Mouse (Mus musculus) megakaryocyte, embryonic 14.5 days (primary cell): ENCODE data around the gene Cops8. TPM values are rescaled to one million over a fixed set of nuclear protein-coding genes. Genes with fewer than 3 reads are reported as not detected.
A peak's percentile ranks its signal among the peaks of the same experiment; 100 is the strongest.

Experiments used
- H3K27me3 ChIP-seq: replicated peaks from 2 replicates; pipeline ENCODE3; 2012; ENCODE audit warnings: inconsistent platforms
- H3K36me3 ChIP-seq: replicated peaks from 2 replicates; pipeline ENCODE3; 2012; ENCODE audit warnings: low read length, inconsistent platforms, mixed read lengths
- H3K4me1 ChIP-seq: 2 replicates; pipeline ENCODE4 v1.6.1; 2012; ENCODE audit warnings: inconsistent platforms
- H3K4me3 ChIP-seq: replicated peaks from 2 replicates; pipeline ENCODE3; 2012; ENCODE audit warnings: moderate library complexity, mild to moderate bottlenecking, inconsistent platforms
- H3K9me3 ChIP-seq: 2 replicates; pipeline ENCODE4 v1.6.1; 2012; ENCODE audit warnings: inconsistent platforms
- FLI1 ChIP-seq: IDR thresholded peaks from 2 replicates; pipeline ENCODE4 v1.6.1; 2012; ENCODE audit warnings: low read length, inconsistent platforms, mixed read lengths
- GATA1 ChIP-seq: IDR thresholded peaks from 3 replicates; pipeline ENCODE4 v1.6.1; 2012; ENCODE audit warnings: mixed read lengths, low read length, inconsistent platforms, borderline replicate concordance
- polyA plus RNA-seq: library from polyadenylated mRNA; stranded (reverse); fragments of >175 nt; gene quantifications from 2 replicates; pipeline ENCODE4 v1.2.3, GENCODE M21; 2012; ENCODE audit warnings: low replicate concordance; ENCODE audit not compliant: insufficient read depth

The Cops8 gene
- polyA plus RNA-seq, 1 experiment: 8.6 TPM

DNA sequence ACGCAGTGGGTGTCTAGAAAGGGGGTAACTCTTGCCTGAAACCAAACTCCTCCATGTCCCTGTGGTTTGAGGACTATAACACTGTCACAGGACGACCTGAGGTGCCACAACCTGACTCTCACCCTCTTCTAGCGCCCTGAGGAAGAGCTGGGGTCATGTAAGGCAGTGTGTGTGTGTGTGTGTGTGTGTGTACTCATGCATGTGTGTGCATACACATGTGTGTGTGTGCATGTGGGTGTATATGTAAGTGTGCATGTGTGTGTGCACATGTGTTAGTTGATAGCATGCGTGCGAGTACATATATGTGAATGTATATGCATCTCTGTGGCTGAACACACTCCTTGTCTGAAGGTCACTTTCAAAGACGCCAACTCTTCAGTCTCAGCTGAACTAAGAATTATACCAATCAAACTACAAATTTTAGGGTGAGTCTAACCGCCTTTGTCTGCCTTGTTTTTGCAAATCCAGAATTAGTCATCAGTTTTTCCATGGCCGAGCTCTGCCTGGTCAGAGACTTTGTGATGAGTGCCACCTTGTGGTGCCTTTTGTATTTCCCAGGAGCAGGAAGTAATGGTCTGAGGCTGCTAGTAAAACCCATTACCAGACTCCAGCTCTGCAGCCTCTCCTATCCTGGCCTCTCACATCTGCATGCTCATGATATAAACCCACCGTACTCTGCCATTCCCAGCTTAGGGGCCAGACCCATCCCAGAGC lies 14.6 kb upstream of the Cops8 start:
- Histone ChIP-seq H3K4me1 (peaks cover 36% of the 10 kb centered on the region), H3K4me3 (peak overlapping the region; percentile 5), H3K27me3 (peaks cover 5% of the 10 kb centered on the region), H3K9me3 (no peaks in the 10 kb centered on the region), H3K36me3 (no peaks in the 10 kb centered on the region)
- no peak for TF ChIP-seq GATA1

DNA sequence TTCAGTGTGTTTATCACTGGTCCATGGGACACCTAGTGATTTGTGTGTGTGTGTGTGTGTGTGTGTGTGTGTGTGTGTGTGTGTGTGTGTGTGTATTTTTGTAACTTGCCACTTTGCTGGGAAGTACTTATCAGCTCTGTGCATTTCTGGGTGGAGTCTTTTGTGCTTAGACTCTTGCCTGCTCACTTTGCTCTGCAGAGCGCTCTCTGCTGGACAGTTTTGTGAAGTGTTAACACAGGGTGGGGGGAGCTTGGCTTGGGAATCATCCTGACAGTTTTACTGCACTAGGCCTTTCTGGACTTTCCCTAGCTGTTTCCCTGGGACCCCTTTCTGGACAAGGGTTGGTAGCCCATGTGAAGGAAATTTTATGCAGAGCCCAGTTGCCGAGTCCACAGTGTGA lies 12.0 kb upstream of the Cops8 start:
- peaks cover 36% of the 10 kb centered on the region for H3K4me1 ChIP-seq
- H3K27me3 ChIP-seq: peaks cover 8% of the 10 kb centered on the region
- H3K36me3 ChIP-seq: no peaks in the 10 kb centered on the region
- H3K9me3 ChIP-seq: no peaks in the 10 kb centered on the region
- TF ChIP-seq GATA1: no peak
- TF ChIP-seq FLI1: no peak
- H3K4me3 ChIP-seq: no peak overlapping the region

DNA sequence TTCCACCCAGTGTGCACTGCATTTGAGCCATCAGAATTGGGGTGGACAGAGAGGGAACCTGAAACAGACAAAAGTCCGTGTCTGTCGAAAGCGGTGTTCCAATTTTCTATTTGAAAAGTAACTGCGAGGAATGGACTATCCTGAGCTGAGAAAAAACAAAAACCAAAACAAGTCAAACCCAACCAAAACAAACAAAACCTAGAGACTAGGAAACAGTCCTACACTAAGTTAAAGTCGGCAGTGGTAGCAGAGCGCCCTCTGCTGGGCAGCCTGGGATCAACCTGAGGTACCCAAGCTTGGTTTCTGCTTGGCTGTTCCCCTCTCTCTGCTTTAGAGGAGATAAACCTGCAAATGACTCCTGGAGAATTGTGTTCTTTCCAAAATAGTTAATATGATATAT lies 10.0 kb upstream of the Cops8 start:
- Histone ChIP-seq H3K36me3 (no peaks in the 10 kb centered on the region), H3K4me1 (peaks cover 36% of the 10 kb centered on the region), H3K4me3 (peak overlapping the region; percentile 51), H3K9me3 (no peaks in the 10 kb centered on the region), H3K27me3 (peaks cover 4% of the 10 kb centered on the region)
- TF ChIP-seq FLI1 (no peak), GATA1 (no peak)

DNA sequence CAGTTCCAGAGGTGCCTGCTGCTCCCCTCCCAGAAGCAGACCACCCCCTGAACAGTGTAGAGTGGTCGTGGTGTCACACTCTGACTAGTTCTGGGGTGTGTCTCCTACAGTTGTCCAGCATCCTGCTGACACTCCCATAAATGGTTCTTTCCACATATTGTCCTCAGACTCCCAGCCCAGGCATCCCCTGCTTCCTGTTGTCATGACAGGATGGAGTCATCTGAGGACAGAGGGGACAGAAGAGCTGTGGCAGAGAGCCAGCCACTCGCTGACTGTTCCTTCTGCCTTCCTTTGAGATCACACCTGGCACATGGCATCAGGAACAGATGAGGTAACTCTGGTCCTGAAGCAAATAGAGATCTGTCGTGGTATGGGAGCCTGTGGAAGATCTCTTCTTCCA lies 3.6 kb upstream of the Cops8 start:
- no peak for TF ChIP-seq GATA1
- no peak for TF ChIP-seq FLI1
- Histone ChIP-seq H3K9me3 (peaks cover 7% of the 10 kb centered on the region; the same call in 1 of the 2 replicates), H3K4me3 (peak overlapping the region; percentile 43), H3K36me3 (no peaks in the 10 kb centered on the region), H3K4me1 (peaks cover 34% of the 10 kb centered on the region), H3K27me3 (peaks cover 6% of the 10 kb centered on the region)

DNA sequence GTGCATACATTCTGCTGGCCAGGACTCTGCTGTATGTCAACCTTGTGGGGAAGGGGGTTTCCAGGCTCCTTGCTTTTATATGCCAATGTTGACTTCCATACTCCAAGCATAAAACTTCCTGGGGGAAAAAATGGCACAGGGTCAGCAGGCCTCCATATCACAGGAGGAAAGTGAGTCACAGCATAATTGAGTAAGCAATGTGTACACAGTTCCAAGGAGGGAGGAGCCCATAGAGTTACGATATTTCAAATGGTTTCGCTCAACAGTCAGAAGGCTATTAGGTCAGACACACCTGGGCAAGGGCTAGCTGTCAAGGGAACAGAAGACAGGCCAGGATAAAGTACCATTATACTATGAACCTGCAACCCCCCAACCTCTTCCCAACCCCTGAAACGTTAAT lies 1.7 kb upstream of the Cops8 start:
- peaks cover 4% of the 10 kb centered on the region for H3K27me3 ChIP-seq
- no peak overlapping the region for H3K4me3 ChIP-seq
- TF ChIP-seq FLI1: no peak
- TF ChIP-seq GATA1: no peak
- H3K4me1 ChIP-seq: peaks cover 41% of the 10 kb centered on the region
- H3K9me3 ChIP-seq: peaks cover 7% of the 10 kb centered on the region; the same call in 1 of the 2 replicates
- peaks cover 8% of the 10 kb centered on the region for H3K36me3 ChIP-seq

DNA sequence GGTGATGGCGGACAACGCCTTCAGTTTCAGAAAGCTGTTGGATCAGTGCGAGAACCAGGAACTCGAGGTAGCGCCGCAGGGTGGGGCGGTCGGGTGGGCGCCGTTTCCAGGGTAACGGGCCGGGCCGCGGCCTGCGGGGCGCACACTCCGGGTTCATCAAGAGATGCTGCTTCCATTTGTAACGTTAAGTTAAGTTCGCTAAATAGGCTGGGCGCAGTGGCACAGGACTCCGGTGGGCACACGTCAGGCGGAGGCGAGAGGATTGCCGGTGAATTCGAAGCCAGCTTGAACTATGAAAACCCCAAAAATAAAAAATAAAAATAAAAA lies 743 bp downstream of the Cops8 start:
- Histone ChIP-seq H3K9me3 (0 out of 2 replicates have a peak, but pooled peaks cover under 1% of the 10 kb centered on the region), H3K27me3 (peaks cover 1% of the 10 kb centered on the region), H3K36me3 (peaks cover 33% of the 10 kb centered on the region), H3K4me1 (peaks cover 40% of the 10 kb centered on the region), H3K4me3 (peak overlapping the region; percentile 97)
- TF ChIP-seq GATA1: no peak
- TF ChIP-seq FLI1: no peak

DNA sequence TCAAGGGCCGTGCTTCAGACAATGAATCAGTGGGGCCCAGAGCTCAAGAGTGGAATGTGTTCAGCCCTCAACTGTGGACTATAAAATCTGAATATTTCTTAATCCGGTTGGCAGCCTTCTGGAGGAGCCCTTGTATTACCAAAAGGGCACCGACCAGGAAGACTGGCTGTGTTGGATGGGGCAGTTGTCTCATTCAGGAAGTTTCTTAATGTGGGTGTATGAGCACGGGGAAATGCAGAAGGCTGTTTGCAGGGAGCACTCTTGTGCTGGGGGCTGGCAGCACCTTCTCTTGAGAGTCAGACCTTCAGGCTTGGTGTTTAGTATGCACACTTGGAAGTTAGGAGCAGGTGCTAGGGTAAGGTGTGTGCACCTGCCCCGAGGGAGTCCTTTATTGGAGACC lies 6.6 kb downstream of the Cops8 start:
- no peak for TF ChIP-seq GATA1
- TF ChIP-seq FLI1: no peak
- H3K9me3 ChIP-seq: no peaks in the 10 kb centered on the region
- no peak overlapping the region for H3K4me3 ChIP-seq
- H3K27me3 ChIP-seq: no peaks in the 10 kb centered on the region
- peaks cover 91% of the 10 kb centered on the region for H3K36me3 ChIP-seq
- H3K4me1 ChIP-seq: peaks cover 14% of the 10 kb centered on the region

DNA sequence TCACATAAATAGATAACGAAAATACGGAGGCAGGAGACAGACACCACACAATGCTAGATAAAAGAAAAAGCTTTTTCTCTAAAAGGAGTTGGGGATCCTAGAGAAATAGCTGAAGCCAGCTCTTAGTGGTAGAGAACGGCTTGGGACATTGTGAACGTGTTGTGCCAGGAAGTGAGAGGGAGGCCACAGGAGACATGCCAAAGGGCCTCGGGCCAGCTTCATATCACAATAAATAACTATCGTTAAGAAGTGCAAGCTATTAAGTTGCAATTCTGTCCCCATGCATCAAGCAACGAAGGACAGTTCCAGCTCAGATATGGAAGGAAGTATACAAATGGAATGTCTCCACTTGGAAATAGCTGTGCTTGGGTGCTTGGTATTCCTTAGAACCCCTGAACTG lies 14.5 kb downstream of the Cops8 start:
- TF ChIP-seq GATA1 (no peak), FLI1 (no peak)
- Histone ChIP-seq H3K9me3 (no peaks in the 10 kb centered on the region), H3K27me3 (no peaks in the 10 kb centered on the region), H3K4me1 (no peaks in the 10 kb centered on the region), H3K36me3 (peaks cover 26% of the 10 kb centered on the region), H3K4me3 (no peak overlapping the region)

DNA sequence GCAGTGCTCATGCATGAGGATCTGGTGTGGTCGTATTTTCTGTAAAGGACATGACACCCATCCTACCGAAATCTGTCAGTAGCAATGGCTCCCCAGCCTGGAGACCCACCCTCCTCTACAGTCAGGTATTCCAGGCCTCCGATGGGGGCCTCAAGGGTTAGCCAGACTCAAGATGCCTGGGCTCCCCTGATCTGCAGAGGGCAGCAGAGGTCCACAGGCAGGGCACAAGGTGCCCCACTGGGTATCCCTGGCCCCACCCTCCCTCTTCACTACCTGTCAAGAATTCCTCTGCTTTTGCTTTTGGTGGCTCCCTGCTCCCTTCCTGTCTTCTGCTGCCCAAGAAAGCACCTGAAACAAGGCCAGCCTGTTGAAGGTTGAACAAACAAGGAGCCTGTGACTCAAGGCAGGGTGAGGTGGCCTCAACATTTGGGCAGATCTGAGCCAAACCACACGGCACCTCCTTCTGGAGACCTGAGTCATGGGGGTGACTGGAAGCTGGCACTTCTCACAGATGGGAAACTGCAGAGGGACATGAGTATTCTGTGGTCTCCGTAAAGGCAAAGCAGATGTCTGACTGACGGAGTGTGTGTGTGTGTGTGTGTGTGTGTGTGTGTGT lies 30.7 kb downstream of the Cops8 start:
- Histone ChIP-seq H3K27me3 (peaks cover 19% of the 10 kb centered on the region), H3K9me3 (0 out of 2 replicates have a peak, but pooled peaks cover 5% of the 10 kb centered on the region), H3K36me3 (no peaks in the 10 kb centered on the region), H3K4me1 (peaks cover 3% of the 10 kb centered on the region; the same call in 1 of the 2 replicates), H3K4me3 (no peak overlapping the region)
- TF ChIP-seq GATA1: no peak
- TF ChIP-seq FLI1: no peak

DNA sequence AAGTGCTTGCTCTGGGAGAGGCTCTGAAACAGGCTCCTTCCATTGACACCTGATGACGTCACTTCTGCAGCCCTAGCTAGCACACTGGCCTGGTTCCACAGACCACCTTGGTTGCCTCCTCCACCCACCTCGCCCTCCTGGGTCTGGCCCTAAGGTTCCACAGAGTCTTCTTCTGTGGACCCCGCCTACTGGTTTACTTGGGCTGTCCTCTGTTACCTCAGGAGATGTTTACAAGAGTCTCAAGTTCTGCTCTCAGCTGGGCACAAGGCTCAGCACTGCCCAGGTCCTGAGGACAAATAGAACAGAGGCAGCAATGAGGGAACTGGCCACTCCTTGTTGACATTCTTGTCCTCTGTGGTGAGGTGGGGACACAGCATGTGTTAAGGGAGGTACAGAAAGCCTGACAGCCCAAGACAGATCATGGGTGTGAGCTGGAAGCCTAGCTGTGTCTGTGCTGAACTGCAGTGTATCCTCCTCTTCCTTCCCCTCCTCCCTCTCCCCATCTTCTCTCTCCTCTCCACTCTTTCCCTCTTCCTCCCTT lies 31.5 kb downstream of the Cops8 start:
- TF ChIP-seq GATA1: no peak
- TF ChIP-seq FLI1: no peak
- Histone ChIP-seq H3K9me3 (0 out of 2 replicates have a peak, but pooled peaks cover 5% of the 10 kb centered on the region), H3K27me3 (peaks cover 19% of the 10 kb centered on the region), H3K36me3 (no peaks in the 10 kb centered on the region), H3K4me3 (no peak overlapping the region), H3K4me1 (peaks cover 3% of the 10 kb centered on the region; the same call in 1 of the 2 replicates)
